Mouse (Mus musculus): ENCODE results near the gene Nav2.

GRCm38 (mm10) chr7:48934816-48935215 lies 26.3 kb downstream of the Nav2 start:
- TF ChIP-seq POLR2A (IDR thresholded peaks at IDR 0.05; ENCODE audit: extremely low read depth, insufficient read depth, low read length) (no peak), CTCF (IDR thresholded peaks at IDR 0.05; ENCODE audit: extremely low read depth, insufficient read depth, low read length) (no peak)

Data from cortical plate, adult 2 months (tissue).